Mouse (Mus musculus) intestine, embryonic 14.5 days (tissue): ENCODE results near the gene Gucy2c. TPM values are rescaled to one million over a fixed set of nuclear protein-coding genes. Genes with fewer than 3 reads are reported as not detected.

Experiments
- ATAC-seq: fragments of 200-750 bp; cut with Nextera tagmentation; replicated peaks from 2 replicates; pipeline ENCODE4 v1.8.0; 2017; ENCODE audit warnings: low read depth, moderate number of reproducible peaks, moderate TSS enrichment, moderate library complexity; ENCODE audit not compliant: low FRiP score, low TSS enrichment
- DNase-seq: peaks from one replicate; pipeline ENCODE4 v3.0.0-alpha.2; 2018; ENCODE audit warnings: low spot score
- H3K27ac ChIP-seq: fragments of 300-500 bp; sonication (generic); 2 replicates; pipeline ENCODE4 v1.5.1; 2014; ENCODE audit warnings: low read depth, mild to moderate bottlenecking, control low read depth
- H3K27me3 ChIP-seq: fragments of 300-500 bp; sonication (generic); replicated peaks from 2 replicates; pipeline ENCODE4 v1.6.1; 2014; ENCODE audit warnings: low read length, control low read depth; ENCODE audit not compliant: control insufficient read depth, insufficient read depth
- H3K36me3 ChIP-seq: fragments of 300-500 bp; sonication (generic); 2 replicates; pipeline ENCODE4 v1.6.1; 2014; ENCODE audit warnings: low read length, control low read depth; ENCODE audit not compliant: control insufficient read depth, insufficient read depth
- H3K4me1 ChIP-seq: fragments of 300-500 bp; sonication (generic); replicated peaks from 2 replicates; pipeline ENCODE4 v1.6.1; 2014; ENCODE audit warnings: low read length, control low read depth, mixed read lengths; ENCODE audit not compliant: control insufficient read depth, insufficient read depth
- H3K4me2 ChIP-seq: fragments of 300-500 bp; sonication (generic); 2 replicates; pipeline ENCODE4 v1.6.1; 2014; ENCODE audit warnings: low read length
- H3K4me3 ChIP-seq: fragments of 300-500 bp; sonication (generic); 2 replicates; pipeline ENCODE4 v1.5.1; 2014; ENCODE audit warnings: low read depth, low read length, control low read depth, mixed read lengths
- H3K9ac ChIP-seq: fragments of 300-500 bp; sonication (generic); 2 replicates; pipeline ENCODE4 v1.6.1; 2014; ENCODE audit warnings: mild to moderate bottlenecking, low read length
- H3K9me3 ChIP-seq: fragments of 300-500 bp; sonication (generic); 2 replicates; pipeline ENCODE4 v1.6.1; 2016; ENCODE audit warnings: low read length, control low read depth; ENCODE audit not compliant: control insufficient read depth
- WGBS: fragments of 180-500 bp; shearing (Covaris S2); extraction: QIAGEN DNeasy Blood & Tissue Kit; methylation state at CpG from one replicate; pipeline ENCODE4 v1.1.7; 2014; 5-methylcytosine and 5-hydroxymethylcytosine counted together
- polyA plus RNA-seq: library from polyadenylated mRNA; unstranded; fragments of >200 nt; fragmentation: Nextera tagmentation; extraction: Ambion mirVana; gene quantifications from 2 replicates; pipeline ENCODE4 v1.2.1, GENCODE M21; 2014

The Gucy2c gene
- polyA plus RNA-seq, 1 experiment from 2014 or later: 62.1 TPM

- Histone ChIP-seq H3K4me2 (no peak overlapping the region), H3K4me1 (0 out of 2 replicates have a peak, but pooled peaks cover 3% of the 10 kb centered on the region), H3K9me3 (no peaks in the 10 kb centered on the region), H3K36me3 (no peaks in the 10 kb centered on the region; the same call in 1 of the 2 replicates), H3K9ac (no peak overlapping the region), H3K27me3 (no peaks in the 10 kb centered on the region), H3K27ac (no peak overlapping the region), H3K4me3 (no peak overlapping the region)
- DNase-seq (peak; percentile 18), ATAC-seq (no peak)
- whole genome bisulfite sequencing: 71% methylated on average over 1 of the region's 1 CpGs
These were observed 5.2 kb downstream of the Gucy2c start for GRCm38 (mm10) chr6:136776392-136776791.

GRCm38 (mm10) chr6:136769859-136770258 lies 11.7 kb downstream of the Gucy2c start:
- Histone ChIP-seq H3K4me3 (no peak overlapping the region), H3K4me2 (no peak overlapping the region), H3K36me3 (no peaks in the 10 kb centered on the region; the same call in 1 of the 2 replicates), H3K27me3 (no peaks in the 10 kb centered on the region), H3K9me3 (no peaks in the 10 kb centered on the region), H3K9ac (no peak overlapping the region), H3K27ac (no peak overlapping the region), H3K4me1 (no peaks in the 10 kb centered on the region)
- ATAC-seq (peak; percentile 54), DNase-seq (no peak)
- 73% methylated on average over 7 of the region's 7 CpGs for WGBS

GRCm38 (mm10) chr6:136769143-136769542 lies 12.4 kb downstream of the Gucy2c start:
- Histone ChIP-seq H3K9ac (no peak overlapping the region), H3K27ac (no peak overlapping the region), H3K27me3 (no peaks in the 10 kb centered on the region), H3K9me3 (no peaks in the 10 kb centered on the region), H3K4me1 (peaks cover 4% of the 10 kb centered on the region), H3K4me3 (no peak overlapping the region), H3K4me2 (no peak overlapping the region), H3K36me3 (no peaks in the 10 kb centered on the region; the same call in 1 of the 2 replicates)
- WGBS: 81% methylated on average over 8 of the region's 8 CpGs
- no peak for ATAC-seq
- no peak for DNase-seq

GRCm38 (mm10) chr6:136763912-136764311 lies 17.7 kb downstream of the Gucy2c start:
- H3K27me3 ChIP-seq: no peaks in the 10 kb centered on the region
- H3K4me3 ChIP-seq: no peak overlapping the region
- H3K36me3 ChIP-seq: no peaks in the 10 kb centered on the region
- 68% methylated on average over 1 of the region's 1 CpGs for WGBS
- no peak overlapping the region for H3K27ac ChIP-seq
- H3K9ac ChIP-seq: no peak overlapping the region
- no peak overlapping the region for H3K4me2 ChIP-seq
- ATAC-seq (no peak), DNase-seq (no peak)
- H3K9me3 ChIP-seq: no peaks in the 10 kb centered on the region
- peaks cover 7% of the 10 kb centered on the region for H3K4me1 ChIP-seq

GRCm38 (mm10) chr6:136750567-136750966 lies 31.0 kb downstream of the Gucy2c start:
- H3K27ac ChIP-seq: no peak overlapping the region
- H3K9me3 ChIP-seq: no peaks in the 10 kb centered on the region
- H3K4me3 ChIP-seq: no peak overlapping the region
- 88% methylated on average over 11 of the region's 11 CpGs for WGBS
- H3K36me3 ChIP-seq: no peaks in the 10 kb centered on the region
- no peak overlapping the region for H3K9ac ChIP-seq
- H3K4me2 ChIP-seq: no peak overlapping the region
- no peak for DNase-seq
- no peak for ATAC-seq
- H3K4me1 ChIP-seq: no peaks in the 10 kb centered on the region
- no peaks in the 10 kb centered on the region for H3K27me3 ChIP-seq

- no peak overlapping the region for H3K4me2 ChIP-seq
- DNase-seq (no peak), ATAC-seq (no peak)
- 79% methylated on average over 5 of the region's 5 CpGs for WGBS
- no peak overlapping the region for H3K27ac ChIP-seq
- H3K4me3 ChIP-seq: no peak overlapping the region
- H3K36me3 ChIP-seq: no peaks in the 10 kb centered on the region
- H3K4me1 ChIP-seq: peaks cover 7% of the 10 kb centered on the region
- no peaks in the 10 kb centered on the region for H3K27me3 ChIP-seq
- H3K9ac ChIP-seq: no peak overlapping the region
- no peaks in the 10 kb centered on the region for H3K9me3 ChIP-seq
These were observed 36.0 kb downstream of the Gucy2c start for GRCm38 (mm10) chr6:136745586-136745985.

GRCm38 (mm10) chr6:136743729-136744128 lies 37.8 kb downstream of the Gucy2c start:
- no peak for ATAC-seq
- DNase-seq: no peak
- Histone ChIP-seq H3K4me2 (no peak overlapping the region), H3K27ac (no peak overlapping the region), H3K36me3 (no peaks in the 10 kb centered on the region), H3K4me1 (peaks cover 7% of the 10 kb centered on the region), H3K4me3 (no peak overlapping the region), H3K27me3 (no peaks in the 10 kb centered on the region), H3K9ac (no peak overlapping the region), H3K9me3 (no peaks in the 10 kb centered on the region)
- 65% methylated on average over 7 of the region's 7 CpGs for WGBS

- DNase-seq (peak; percentile 94), ATAC-seq (peak; percentile 73)
- Histone ChIP-seq H3K4me1 (peaks cover 7% of the 10 kb centered on the region), H3K36me3 (no peaks in the 10 kb centered on the region), H3K27ac (no peak overlapping the region), H3K27me3 (no peaks in the 10 kb centered on the region), H3K4me3 (no peak overlapping the region), H3K9ac (no peak overlapping the region), H3K4me2 (no peak overlapping the region), H3K9me3 (no peaks in the 10 kb centered on the region)
- WGBS: 39% methylated on average over 10 of the region's 10 CpGs
These were observed 39.0 kb downstream of the Gucy2c start for GRCm38 (mm10) chr6:136742352-136743118.

- no peak for ATAC-seq
- no peaks in the 10 kb centered on the region for H3K27me3 ChIP-seq
- H3K4me1 ChIP-seq: peaks cover 7% of the 10 kb centered on the region
- H3K27ac ChIP-seq: no peak overlapping the region
- 80% methylated on average over 10 of the region's 10 CpGs for WGBS
- H3K4me2 ChIP-seq: no peak overlapping the region
- no peaks in the 10 kb centered on the region for H3K9me3 ChIP-seq
- no peak overlapping the region for H3K9ac ChIP-seq
- no peak overlapping the region for H3K4me3 ChIP-seq
- H3K36me3 ChIP-seq: no peaks in the 10 kb centered on the region
- DNase-seq: no peak
These were observed 40.3 kb downstream of the Gucy2c start for GRCm38 (mm10) chr6:136741281-136741680.
